Mouse (Mus musculus) forebrain, embryonic 14.5 days (tissue): ENCODE data around the gene Hapln3. TPM values are rescaled to one million over a fixed set of nuclear protein-coding genes. Genes with fewer than 3 reads are reported as not detected.

ENCODE experiments used
- ATAC-seq: fragments of 200-750 bp; cut with Nextera tagmentation; 2 replicates; pipeline ENCODE4 v1.8.0; 2017; ENCODE audit warnings: mild to moderate bottlenecking, moderate library complexity
- DNase-seq: peaks from one replicate; pipeline ENCODE4 v3.0.0-alpha.2; 2015; ENCODE audit warnings: low spot score
- H3K27ac ChIP-seq: fragments of 300-500 bp; sonication (generic); 2 replicates; pipeline ENCODE4 v1.5.1; 2014; ENCODE audit warnings: low read depth, mild to moderate bottlenecking, control low read depth, low read length, moderate library complexity
- H3K27me3 ChIP-seq: fragments of 300-500 bp; sonication (generic); replicated peaks from 2 replicates; pipeline ENCODE4 v1.6.1; 2014; ENCODE audit warnings: low read length, control low read depth, mixed read lengths; ENCODE audit not compliant: control insufficient read depth, insufficient read depth
- H3K36me3 ChIP-seq: fragments of 300-500 bp; sonication (generic); 2 replicates; pipeline ENCODE4 v1.6.1; 2014; ENCODE audit warnings: low read length, control low read depth; ENCODE audit not compliant: control insufficient read depth, insufficient read depth
- H3K4me1 ChIP-seq: fragments of 300-500 bp; sonication (generic); 2 replicates; pipeline ENCODE4 v1.6.1; 2014; ENCODE audit warnings: antibody characterized with exemption, low read length, control low read depth; ENCODE audit not compliant: control insufficient read depth, insufficient read depth
- H3K4me2 ChIP-seq: fragments of 300-500 bp; sonication (generic); 2 replicates; pipeline ENCODE4 v1.6.1; 2014; ENCODE audit warnings: mild to moderate bottlenecking, control low read depth, low read length
- H3K4me3 ChIP-seq: fragments of 300-500 bp; sonication (generic); 2 replicates; pipeline ENCODE4 v1.5.1; 2014; ENCODE audit warnings: low read depth, low read length, control low read depth
- H3K9ac ChIP-seq: fragments of 300-500 bp; sonication (generic); 2 replicates; pipeline ENCODE4 v1.6.1; 2014; ENCODE audit warnings: mild to moderate bottlenecking, low read length, control low read depth, moderate library complexity
- H3K9me3 ChIP-seq: fragments of 300-500 bp; sonication (generic); replicated peaks from 2 replicates; pipeline ENCODE4 v1.6.1; 2016; ENCODE audit warnings: low read length, control low read depth, mixed read lengths; ENCODE audit not compliant: control insufficient read depth
- WGBS: fragments of 180-500 bp; shearing (Covaris S2); extraction: QIAGEN DNeasy Blood & Tissue Kit; methylation state at CpG from one replicate; pipeline ENCODE4 v1.1.7; 2014; 5-methylcytosine and 5-hydroxymethylcytosine counted together
- polyA plus RNA-seq: library from polyadenylated mRNA; unstranded; fragments of >200 nt; fragmentation: Nextera tagmentation; extraction: Ambion mirVana; gene quantifications from 2 replicates; pipeline ENCODE4 v1.2.1, GENCODE M21; 2014

Hapln3 gene
- polyA plus RNA-seq, 1 experiment from 2014 or later: 2.1 TPM

- DNase-seq: no peak
- Histone ChIP-seq H3K36me3 (peaks cover 11% of the 10 kb centered on the region; the same call in 1 of the 2 replicates), H3K4me3 (peak overlapping the region; percentile 48), H3K27ac (no peak overlapping the region), H3K27me3 (no peaks in the 10 kb centered on the region), H3K4me1 (peaks cover 7% of the 10 kb centered on the region; the same call in 1 of the 2 replicates), H3K9me3 (no peaks in the 10 kb centered on the region), H3K4me2 (peak overlapping the region; percentile 70), H3K9ac (peak overlapping the region; percentile 61)
- ATAC-seq: no peak
- WGBS: 53% methylated on average over 12 of the region's 12 CpGs
Measured at GRCm38 (mm10) chr7:79147011-79147837, 16.4 kb upstream of the Hapln3 start.

GRCm38 (mm10) chr7:79140897-79141296 is 10.1 kb upstream of the Hapln3 start:
- peak; percentile 74 for ATAC-seq
- H3K27me3 ChIP-seq: no peaks in the 10 kb centered on the region
- WGBS: 37% methylated on average over 8 of the region's 8 CpGs

GRCm38 (mm10) chr7:79139891-79140591 is 9.2 kb upstream of the Hapln3 start:
- Histone ChIP-seq H3K4me2 (no peak overlapping the region), H3K4me1 (no peaks in the 10 kb centered on the region), H3K36me3 (peaks cover 31% of the 10 kb centered on the region; the same call in 1 of the 2 replicates), H3K27ac (no peak overlapping the region), H3K27me3 (no peaks in the 10 kb centered on the region), H3K9me3 (no peaks in the 10 kb centered on the region), H3K9ac (no peak overlapping the region), H3K4me3 (no peak overlapping the region)
- 46% methylated on average over 4 of the region's 4 CpGs for WGBS
- DNase-seq (no peak), ATAC-seq (no peak)

More at GRCm38 (mm10) chr7:79140897-79141296, 10.1 kb upstream of the Hapln3 start:
- Histone ChIP-seq H3K9me3 (no peaks in the 10 kb centered on the region), H3K4me3 (no peak overlapping the region), H3K9ac (peak overlapping the region; percentile 25; the same call in 1 of the 2 replicates), H3K4me1 (no peaks in the 10 kb centered on the region), H3K27ac (no peak overlapping the region), H3K4me2 (no peak overlapping the region), H3K36me3 (peaks cover 27% of the 10 kb centered on the region; the same call in 1 of the 2 replicates)
- DNase-seq: peak; percentile 81

GRCm38 (mm10) chr7:79139328-79139824 is 8.6 kb upstream of the Hapln3 start:
- no peak overlapping the region for H3K4me2 ChIP-seq
- H3K9me3 ChIP-seq: no peaks in the 10 kb centered on the region
- H3K4me3 ChIP-seq: no peak overlapping the region
- no peak overlapping the region for H3K27ac ChIP-seq
- ATAC-seq (no peak), DNase-seq (no peak)
- H3K9ac ChIP-seq: no peak overlapping the region
- peaks cover 36% of the 10 kb centered on the region; the same call in 1 of the 2 replicates for H3K36me3 ChIP-seq
- H3K4me1 ChIP-seq: no peaks in the 10 kb centered on the region
- 47% methylated on average over 6 of the region's 6 CpGs for WGBS
- H3K27me3 ChIP-seq: no peaks in the 10 kb centered on the region

- H3K27me3 ChIP-seq: 0 out of 2 replicates have a peak, but pooled peaks cover 3% of the 10 kb centered on the region
- H3K9ac ChIP-seq: no peak overlapping the region
- H3K4me1 ChIP-seq: no peaks in the 10 kb centered on the region
- H3K9me3 ChIP-seq: no peaks in the 10 kb centered on the region
- no peak overlapping the region for H3K4me2 ChIP-seq
- H3K4me3 ChIP-seq: no peak overlapping the region
- 51% methylated on average over 6 of the region's 6 CpGs for WGBS
- DNase-seq: no peak
- peaks cover 19% of the 10 kb centered on the region; the same call in 1 of the 2 replicates for H3K36me3 ChIP-seq
- no peak for ATAC-seq
- no peak overlapping the region for H3K27ac ChIP-seq
Measured at GRCm38 (mm10) chr7:79133391-79133790, 2.6 kb upstream of the Hapln3 start.

GRCm38 (mm10) chr7:79130385-79130784 is 433 bp downstream of the Hapln3 start:
- ATAC-seq (peak; percentile 21; the same call in 1 of the 2 replicates), DNase-seq (no peak)
- no peak overlapping the region for H3K27ac ChIP-seq
- H3K27me3 ChIP-seq: 0 out of 2 replicates have a peak, but pooled peaks cover 3% of the 10 kb centered on the region
- H3K9ac ChIP-seq: peak overlapping the region; percentile 26; the same call in 1 of the 2 replicates
- no peaks in the 10 kb centered on the region for H3K9me3 ChIP-seq
- WGBS: 14% methylated on average over 13 of the region's 13 CpGs
- H3K4me3 ChIP-seq: peak overlapping the region; percentile 19
- H3K4me2 ChIP-seq: peak overlapping the region; percentile 43
- H3K36me3 ChIP-seq: peaks cover 8% of the 10 kb centered on the region; the same call in 1 of the 2 replicates
- no peaks in the 10 kb centered on the region for H3K4me1 ChIP-seq

- H3K9me3 ChIP-seq: no peaks in the 10 kb centered on the region
- H3K4me3 ChIP-seq: no peak overlapping the region
- H3K4me1 ChIP-seq: no peaks in the 10 kb centered on the region
- DNase-seq (no peak), ATAC-seq (no peak)
- peaks cover 8% of the 10 kb centered on the region; the same call in 1 of the 2 replicates for H3K36me3 ChIP-seq
- H3K27me3 ChIP-seq: 0 out of 2 replicates have a peak, but pooled peaks cover 3% of the 10 kb centered on the region
- WGBS: 20% methylated on average over 8 of the region's 8 CpGs
- H3K4me2 ChIP-seq: peak overlapping the region; percentile 43
- no peak overlapping the region for H3K27ac ChIP-seq
- H3K9ac ChIP-seq: no peak overlapping the region
Measured at GRCm38 (mm10) chr7:79129883-79130282, 935 bp downstream of the Hapln3 start.

GRCm38 (mm10) chr7:79123465-79123864 is 7.4 kb downstream of the Hapln3 start:
- Histone ChIP-seq H3K27ac (no peak overlapping the region), H3K4me3 (no peak overlapping the region), H3K36me3 (no peaks in the 10 kb centered on the region), H3K9me3 (no peaks in the 10 kb centered on the region), H3K4me2 (no peak overlapping the region), H3K27me3 (no peaks in the 10 kb centered on the region), H3K9ac (no peak overlapping the region), H3K4me1 (no peaks in the 10 kb centered on the region)
- DNase-seq (peak; percentile 68), ATAC-seq (peak; percentile 86)
- WGBS: 61% methylated on average over 5 of the region's 5 CpGs
